Mouse (Mus musculus) brain, embryonic 14.5 days (tissue): ENCODE measurements around the gene Stxbp4. TPM values are rescaled to one million over a fixed set of nuclear protein-coding genes. Genes with fewer than 3 reads are reported as not detected.
A peak's percentile ranks its signal among the peaks of the same experiment; 100 is the strongest.

Experiments
- DNase-seq: peaks from one replicate; pipeline ENCODE4 v3.0.0-alpha.2; 2011; ENCODE audit warnings: low read depth
- CTCF ChIP-seq: fragments of 200-500 bp; IDR thresholded peaks from 2 replicates; pipeline ENCODE4 v1.5.1; 2012; ENCODE audit warnings: inconsistent platforms, mild to moderate bottlenecking, moderate library complexity, borderline replicate concordance; ENCODE audit not compliant: insufficient read depth, insufficient read length; ENCODE audit errors: extremely low read depth
- POLR2A ChIP-seq: fragments of 200-500 bp; IDR thresholded peaks from 2 replicates; pipeline ENCODE4 v1.6.1; 2012; ENCODE audit warnings: mild to moderate bottlenecking, inconsistent platforms, borderline replicate concordance; ENCODE audit not compliant: poor library complexity, insufficient read depth, insufficient read length, severe bottlenecking; ENCODE audit errors: extremely low read depth
- polyA plus RNA-seq: library from polyadenylated mRNA; depleted of rRNA; stranded (reverse); fragments of >200 nt; gene quantifications from 2 replicates; pipeline ENCODE4 v1.2.3, GENCODE M21; 2012

Stxbp4 gene
- polyA plus RNA-seq, 1 experiment: 12.3 TPM

DNA sequence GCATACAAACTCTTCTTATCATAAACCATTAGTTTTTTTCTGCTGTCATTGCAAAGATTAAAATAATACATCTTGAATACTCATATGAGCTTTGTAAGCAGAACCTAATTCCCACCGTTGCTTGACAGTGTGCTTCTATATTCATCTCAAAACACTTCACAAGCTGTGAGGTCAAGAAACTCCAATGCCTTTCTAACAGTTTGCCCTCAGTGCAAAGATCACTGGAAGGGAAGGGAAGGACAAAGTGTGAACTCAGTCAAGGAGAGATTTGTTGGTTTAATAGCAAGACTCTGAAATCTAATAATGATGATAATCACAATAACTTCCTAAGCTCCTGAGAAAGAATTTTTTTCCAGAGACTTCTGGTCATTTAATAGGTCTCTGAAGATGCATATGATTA, 10.1 kb downstream of the Stxbp4 start:
- DNase-seq: no peak
- TF ChIP-seq CTCF (no peak), POLR2A (no peak)

DNA sequence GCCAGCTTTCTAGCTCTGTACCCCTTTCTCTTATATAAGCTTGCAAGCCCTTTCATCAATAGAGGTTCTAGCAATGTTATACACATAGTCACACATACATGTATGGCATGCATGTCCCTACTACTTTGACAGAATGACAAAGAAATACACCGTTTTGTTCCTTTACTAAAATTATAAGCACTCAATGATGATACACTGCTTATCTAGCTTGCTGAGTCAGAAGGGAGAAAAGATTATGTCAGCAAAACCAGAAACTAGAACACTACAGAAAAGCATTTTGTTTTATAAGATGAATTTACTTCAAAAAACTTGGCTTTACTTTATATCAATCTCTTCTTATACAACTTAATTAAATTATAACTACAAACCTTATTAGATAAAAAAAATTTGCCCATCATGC, 12.7 kb downstream of the Stxbp4 start:
- DNase-seq: no peak

DNA sequence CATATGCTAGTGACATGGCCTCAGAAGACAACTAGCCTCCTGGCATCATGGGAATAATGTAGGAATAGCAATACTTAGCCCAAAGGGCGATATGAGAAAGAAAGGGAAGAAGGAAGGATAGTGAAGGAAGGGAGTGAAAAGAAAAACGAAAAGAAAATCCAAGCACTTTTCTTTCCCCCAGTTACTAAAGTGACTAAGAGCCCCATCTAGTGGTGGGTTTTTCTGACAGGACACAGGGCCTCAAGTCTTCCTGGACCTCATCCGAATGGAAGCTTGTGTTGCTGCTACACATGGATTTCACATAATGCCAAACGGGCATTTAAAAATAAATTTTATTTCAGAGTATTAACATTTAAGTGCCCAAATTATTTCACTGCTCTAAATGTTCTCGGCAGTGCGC, 14.4 kb downstream of the Stxbp4 start:
- DNase-seq: peak; percentile 73
- TF ChIP-seq POLR2A (no peak), CTCF (peak; percentile 63; the same call in 1 of the 2 replicates)

More for the DNA sequence above, 12.7 kb downstream of the Stxbp4 start:
- no peak for TF ChIP-seq POLR2A
- TF ChIP-seq CTCF: no peak

DNA sequence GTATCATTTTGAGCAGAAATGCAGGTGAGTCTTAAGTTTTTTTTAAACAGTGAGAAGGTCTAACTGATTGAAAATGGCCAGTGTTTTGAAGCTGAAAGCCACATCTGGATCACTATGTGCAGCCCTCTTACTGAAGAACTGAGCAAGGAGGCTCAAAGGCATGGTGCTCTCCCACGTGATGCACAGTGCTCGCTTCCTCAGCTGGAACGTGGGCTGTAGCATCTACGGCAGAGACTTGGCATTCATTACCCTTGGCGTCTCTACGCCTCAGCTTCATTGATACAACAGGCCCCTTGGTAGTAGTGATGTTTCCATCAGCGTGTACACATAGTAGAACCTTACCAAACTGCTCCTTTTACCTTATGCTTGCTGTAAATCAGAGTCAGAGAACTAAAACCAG, 15.4 kb downstream of the Stxbp4 start:
- no peak for DNase-seq
- no peak for TF ChIP-seq CTCF
- TF ChIP-seq POLR2A: no peak

DNA sequence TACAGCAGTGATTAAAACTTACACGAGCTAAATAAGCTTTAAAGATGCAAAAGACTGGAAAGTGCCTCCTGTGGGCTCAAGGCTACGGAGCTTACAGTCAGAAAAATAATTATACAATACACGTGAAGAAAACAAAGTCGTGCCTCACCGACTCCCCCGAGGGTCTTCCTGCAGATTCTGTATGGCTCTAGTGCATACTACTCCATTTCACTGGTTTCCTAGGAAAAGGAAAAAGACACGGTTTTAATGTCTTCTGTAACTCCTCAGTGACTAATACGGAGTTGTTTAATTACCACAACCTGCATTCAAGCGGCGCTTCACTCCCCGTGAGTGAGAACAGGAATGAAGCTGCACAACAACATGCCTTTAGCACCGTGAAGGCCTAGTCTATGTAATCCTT, 15.8 kb downstream of the Stxbp4 start:
- TF ChIP-seq POLR2A: no peak
- no peak for TF ChIP-seq CTCF
- no peak for DNase-seq

DNA sequence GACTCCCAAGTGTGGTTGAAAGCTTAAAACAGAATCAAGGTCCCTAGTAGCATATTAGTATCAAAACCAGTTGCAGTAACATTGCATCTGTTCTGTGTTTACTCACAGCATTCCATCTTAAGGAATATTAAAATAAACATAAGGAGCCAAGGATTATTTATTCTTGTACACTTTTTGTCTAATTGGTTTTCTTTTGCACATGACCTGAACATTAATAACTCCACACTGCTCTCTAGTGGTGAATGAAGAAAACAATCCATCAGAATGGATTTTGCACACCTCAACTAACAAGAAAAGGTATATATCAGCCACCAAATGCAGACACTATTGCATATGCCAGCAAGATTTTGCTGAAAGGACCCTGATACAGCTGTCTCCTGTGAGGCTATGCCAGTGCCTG, 21.5 kb downstream of the Stxbp4 start:
- DNase-seq: peak; percentile 62

DNA sequence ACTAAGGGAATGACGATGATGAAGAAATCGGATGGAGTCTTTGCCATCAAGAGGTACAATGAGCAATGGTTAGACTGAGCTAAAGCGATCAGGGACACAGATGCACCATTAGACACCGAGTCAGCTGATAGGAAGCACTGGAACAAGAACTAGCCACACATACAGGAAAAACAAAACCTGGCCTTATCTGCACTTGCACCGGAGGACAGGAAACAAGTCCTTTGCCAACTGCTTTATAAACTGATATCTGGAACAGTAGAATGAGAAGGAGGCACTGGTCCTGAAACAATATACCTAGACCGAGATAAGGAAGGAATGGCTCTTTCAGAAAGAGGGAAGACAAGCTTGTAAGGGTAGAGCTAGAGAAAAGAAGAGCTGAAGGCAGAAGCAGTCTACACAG, 23.1 kb downstream of the Stxbp4 start:
- DNase-seq: no peak
- TF ChIP-seq CTCF: no peak
- TF ChIP-seq POLR2A: no peak

More for the DNA sequence above, 21.5 kb downstream of the Stxbp4 start:
- TF ChIP-seq CTCF (no peak), POLR2A (no peak)

DNA sequence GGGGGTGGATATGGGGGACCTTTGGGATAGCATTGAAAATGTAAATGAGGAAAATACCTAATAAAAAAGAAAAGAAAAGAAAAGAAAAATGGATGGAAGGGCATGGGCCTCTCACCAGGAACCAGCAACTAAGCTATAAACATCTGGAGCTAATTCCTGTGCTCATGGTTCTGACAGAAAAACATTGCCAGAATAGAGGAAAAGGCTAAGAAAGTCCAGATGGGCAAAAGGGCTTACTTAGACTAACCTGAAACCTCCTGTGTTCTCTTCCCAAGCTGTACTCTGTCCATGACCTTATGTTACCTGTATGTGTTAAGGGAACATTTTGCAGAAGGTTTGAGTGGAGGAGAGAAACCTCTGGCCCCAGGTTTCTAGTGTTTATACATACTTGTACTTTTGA, 25.8 kb downstream of the Stxbp4 start:
- no peak for DNase-seq
- TF ChIP-seq CTCF (no peak), POLR2A (no peak)

DNA sequence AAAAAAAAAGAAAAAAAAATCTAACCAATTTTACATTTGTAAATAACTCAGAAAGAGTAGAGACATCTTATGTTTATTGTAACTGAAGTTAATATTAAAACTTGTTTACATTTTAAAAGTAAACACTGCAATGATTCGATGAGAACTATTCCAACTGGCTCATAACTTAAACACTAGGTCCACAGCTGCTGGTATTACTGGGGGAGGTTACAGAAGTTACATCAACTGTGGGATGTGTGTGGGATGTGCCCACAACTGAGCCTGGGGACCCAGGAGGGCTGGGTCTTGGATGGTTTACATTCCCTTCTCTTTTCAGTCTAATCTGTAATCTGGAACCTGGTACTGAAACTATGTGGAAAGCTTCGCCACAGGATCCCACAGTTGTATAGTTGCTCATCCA, 34.8 kb downstream of the Stxbp4 start:
- TF ChIP-seq CTCF: no peak
- no peak for TF ChIP-seq POLR2A
- DNase-seq: no peak

DNA sequence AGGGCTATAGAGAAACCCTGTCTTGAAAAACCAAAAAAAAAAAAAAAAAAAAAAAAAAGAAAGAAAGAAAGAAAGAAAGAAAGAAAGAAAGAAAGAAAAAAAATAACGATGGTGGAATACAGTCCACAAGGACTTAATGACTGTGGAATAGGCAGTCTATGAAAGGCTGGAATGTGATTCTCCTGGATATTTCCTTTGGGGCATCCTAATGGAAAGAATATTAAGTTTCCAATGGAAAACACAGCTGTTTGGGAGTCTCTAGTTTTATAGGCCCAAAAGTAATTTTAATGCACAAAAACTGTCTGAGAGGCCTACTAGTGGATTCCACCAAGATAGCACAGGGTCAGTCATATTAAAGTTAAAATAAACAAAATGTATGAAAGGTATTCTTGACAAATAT, 42.1 kb downstream of the Stxbp4 start:
- no peak for DNase-seq
- TF ChIP-seq POLR2A (no peak), CTCF (no peak)

DNA sequence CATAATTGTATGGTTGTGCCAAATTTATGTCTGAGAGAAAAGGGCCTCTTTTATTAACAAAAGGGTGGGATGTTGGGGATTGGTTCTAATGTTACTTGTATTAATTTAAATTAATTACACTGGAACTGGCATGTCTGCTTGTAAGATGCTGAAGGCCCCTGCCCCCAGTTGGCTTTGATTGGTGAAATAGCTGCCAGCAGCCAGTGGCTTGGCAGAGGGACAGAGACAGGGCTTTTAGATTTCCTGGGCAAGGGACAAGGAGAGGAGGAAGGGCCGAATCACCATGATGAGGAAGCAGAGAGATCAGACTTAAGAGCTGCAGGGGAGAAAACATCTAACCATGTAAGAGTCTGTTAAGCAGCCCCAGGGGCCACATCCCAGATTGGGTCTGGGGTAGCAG, 46.9 kb downstream of the Stxbp4 start:
- TF ChIP-seq POLR2A: no peak
- peak; percentile 51 for DNase-seq

DNA sequence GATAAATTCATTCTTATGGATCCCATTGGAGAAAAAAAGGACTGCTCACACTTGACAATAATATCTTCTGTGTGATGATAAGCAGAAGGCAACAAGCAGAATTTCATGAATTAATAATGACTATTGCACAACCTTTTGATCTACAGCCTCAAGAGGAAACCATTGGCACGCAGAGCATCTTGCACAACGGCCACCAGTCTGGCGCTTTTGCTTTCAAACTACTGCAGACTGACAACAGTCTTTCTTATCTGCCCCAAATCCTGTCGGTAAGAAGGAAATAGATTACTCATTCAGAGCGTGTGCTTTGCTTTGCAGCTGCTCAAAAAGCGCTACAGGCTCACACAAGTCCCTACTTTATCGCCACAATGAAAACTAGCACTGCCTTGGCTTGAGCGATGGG, 51.7 kb downstream of the Stxbp4 start:
- peak; percentile 25 for DNase-seq
- TF ChIP-seq CTCF: no peak
- no peak for TF ChIP-seq POLR2A

DNA sequence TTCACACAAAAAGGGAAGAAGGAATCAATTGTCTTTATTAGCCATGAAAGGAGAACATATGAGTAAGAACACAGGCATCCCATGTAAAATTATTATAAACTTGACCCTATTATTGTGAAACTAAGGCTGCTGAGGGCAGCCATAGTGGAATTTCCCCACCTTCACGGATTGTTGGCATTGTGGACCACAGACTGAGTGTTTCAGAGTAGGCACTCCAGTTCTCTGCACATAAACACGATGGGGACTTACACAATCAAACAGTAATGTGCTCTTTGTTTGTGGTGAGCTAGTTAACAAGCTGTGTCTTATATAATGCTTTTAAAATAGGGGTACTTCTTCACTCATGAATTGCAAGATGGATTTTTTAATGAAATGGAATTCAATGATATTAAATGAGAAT, 52.1 kb downstream of the Stxbp4 start:
- TF ChIP-seq POLR2A (no peak), CTCF (no peak)
- no peak for DNase-seq
